Comparison of ENCODE assay signal across 21 mouse cellular contexts in the genomic region with DNA sequence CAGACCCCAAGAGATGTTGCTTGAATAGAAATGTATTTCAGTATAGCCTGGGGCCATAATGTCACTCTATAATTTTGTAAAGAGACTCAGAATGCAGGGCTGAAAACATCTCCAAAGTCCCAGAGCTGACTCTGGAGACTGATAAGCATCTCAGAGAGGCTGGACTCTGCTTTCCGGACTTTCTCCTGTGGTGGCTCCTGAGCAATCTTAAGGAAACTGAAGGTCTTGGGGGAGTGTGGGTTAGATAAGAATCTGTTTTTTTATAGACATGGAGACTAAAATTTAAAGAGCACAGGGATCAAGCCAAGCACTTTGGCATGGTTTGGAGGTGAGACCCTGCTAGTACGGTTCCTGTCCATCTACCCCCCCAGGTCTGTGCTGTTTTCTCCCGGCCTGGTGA.
DNase-seq lines count a peak whose midpoint lies in the region; ATAC-seq and TF ChIP-seq lines count a peak whose summit lies in the region.
"Had no signal": no experiment of that assay in that cellular context is flagged by ENCODE, and none has a peak within 500 bp of the region (broad histone marks: within the 10 kb centered on the region; RNA-seq: fewer than 3 reads in every experiment).

No protein-coding gene starts in this region.

- peak overlapping the region; percentile 70; the same call in 1 of the 2 replicates for H3K27ac ChIP-seq in lung, embryonic 14.5 days (ENCODE audit: low read depth)
- peak overlapping the region; percentile 75 for H3K27ac ChIP-seq in lung, embryonic 16.5 days (ENCODE audit: low read length)
- no peak overlapping the region for H3K27ac ChIP-seq in midbrain, embryonic 11.5 days (ENCODE audit: low read depth, low read length)
- H3K27ac ChIP-seq in midbrain, embryonic 16.5 days (ENCODE audit: low read length), result no peak overlapping the region
- H3K27ac ChIP-seq: embryonic facial prominence, embryonic 10.5 days; embryonic facial prominence, embryonic 12.5 days; forebrain, embryonic 13.5 days; forebrain, embryonic 15.5 days had no signal

- ATAC-seq in lung, embryonic 14.5 days (ENCODE audit: insufficient read depth), result no peak
- ATAC-seq in lung, embryonic 16.5 days (ENCODE audit: low read depth), result peak; percentile 66; the same call in 1 of the 2 replicates
- ATAC-seq in midbrain, embryonic 11.5 days (ENCODE audit: low FRiP score), result no peak
- ATAC-seq in midbrain, embryonic 16.5 days, result no peak
- peak; percentile 32 to 59; a peak in 3 of 4 replicates for ATAC-seq in hematopoietic stem cell, adult 5-6 weeks (replicated peaks in 1 of 2; ENCODE audit: insufficient read depth in 1 of 2, low FRiP score in 2 of 2, low TSS enrichment in 1 of 2, low read depth in 1 of 2, poor library complexity in 2 of 2, severe bottlenecking in 2 of 2)
- no peak for ATAC-seq in granulocyte monocyte progenitor cell, adult 5-6 weeks (replicated peaks; ENCODE audit: poor library complexity, severe bottlenecking)
- ATAC-seq: forebrain, embryonic 13.5 days; forebrain, embryonic 15.5 days had no signal

- H3K4me2 ChIP-seq in lung, embryonic 14.5 days, result no peak overlapping the region
- H3K4me2 ChIP-seq in lung, embryonic 16.5 days (ENCODE audit: low read depth, low read length), result no peak overlapping the region
- H3K4me2 ChIP-seq in midbrain, embryonic 11.5 days, result no peak overlapping the region
- no peak overlapping the region for H3K4me2 ChIP-seq in midbrain, embryonic 16.5 days (ENCODE audit: low read length)
- H3K4me2 ChIP-seq: embryonic facial prominence, embryonic 12.5 days; forebrain, embryonic 13.5 days; forebrain, embryonic 15.5 days had no signal

- TF ChIP-seq CTCF in lung, embryonic 14.5 days (IDR thresholded peaks at IDR 0.05; ENCODE audit: low read depth), result no peak

- H3K9ac ChIP-seq in lung, embryonic 14.5 days, result no peak overlapping the region
- H3K9ac ChIP-seq in lung, embryonic 16.5 days (ENCODE audit: low read length), result no peak overlapping the region
- H3K9ac ChIP-seq in midbrain, embryonic 11.5 days (ENCODE audit: low read length), result no peak overlapping the region
- no peak overlapping the region for H3K9ac ChIP-seq in midbrain, embryonic 16.5 days (ENCODE audit: low read depth, low read length)
- H3K9ac ChIP-seq: embryonic facial prominence, embryonic 12.5 days; forebrain, embryonic 13.5 days; forebrain, embryonic 15.5 days had no signal

- 70% methylated on average over 3 of the region's 3 CpGs for WGBS in lung, embryonic 14.5 days
- WGBS in lung, embryonic 16.5 days, result 45% methylated on average over 3 of the region's 3 CpGs
- WGBS in midbrain, embryonic 11.5 days, result 89% methylated on average over 3 of the region's 3 CpGs
- 89% methylated on average over 3 of the region's 3 CpGs for WGBS in midbrain, embryonic 16.5 days

- no peak overlapping the region for H3K4me3 ChIP-seq in lung, embryonic 14.5 days (ENCODE audit: low read depth, low read length)
- H3K4me3 ChIP-seq in lung, embryonic 16.5 days (ENCODE audit: low read length), result no peak overlapping the region
- no peak overlapping the region for H3K4me3 ChIP-seq in midbrain, embryonic 11.5 days (ENCODE audit: low read depth, low read length)
- no peak overlapping the region for H3K4me3 ChIP-seq in midbrain, embryonic 16.5 days (ENCODE audit: low read depth, low read length)
- H3K4me3 ChIP-seq: embryonic facial prominence, embryonic 10.5 days; embryonic facial prominence, embryonic 12.5 days; forebrain, embryonic 13.5 days; forebrain, embryonic 15.5 days had no signal

- no peaks in the 10 kb centered on the region for H3K36me3 ChIP-seq in lung, embryonic 14.5 days (ENCODE audit: insufficient read depth)
- H3K36me3 ChIP-seq in lung, embryonic 16.5 days (ENCODE audit: control insufficient read depth, insufficient read depth, low read length), result no peaks in the 10 kb centered on the region
- no peaks in the 10 kb centered on the region for H3K36me3 ChIP-seq in midbrain, embryonic 11.5 days (ENCODE audit: control insufficient read depth, insufficient read depth, low read length)
- no peaks in the 10 kb centered on the region for H3K36me3 ChIP-seq in midbrain, embryonic 16.5 days (ENCODE audit: control insufficient read depth, insufficient read depth, low read length)
- H3K36me3 ChIP-seq: embryonic facial prominence, embryonic 10.5 days; embryonic facial prominence, embryonic 12.5 days; forebrain, embryonic 15.5 days had no signal

- H3K4me1 ChIP-seq in lung, embryonic 14.5 days (ENCODE audit: insufficient read depth), result no peaks in the 10 kb centered on the region
- no peaks in the 10 kb centered on the region for H3K4me1 ChIP-seq in lung, embryonic 16.5 days (replicated peaks; ENCODE audit: control insufficient read depth, insufficient read depth, low read length)
- peaks cover 4% of the 10 kb centered on the region for H3K4me1 ChIP-seq in midbrain, embryonic 11.5 days (ENCODE audit: control insufficient read depth, insufficient read depth, low read length)
- no peaks in the 10 kb centered on the region for H3K4me1 ChIP-seq in midbrain, embryonic 16.5 days (ENCODE audit: control insufficient read depth, insufficient read depth, low read length)
- H3K4me1 ChIP-seq: embryonic facial prominence, embryonic 12.5 days had no signal

- no peaks in the 10 kb centered on the region for H3K9me3 ChIP-seq in lung, embryonic 14.5 days (ENCODE audit: low read depth, low read length)
- no peaks in the 10 kb centered on the region for H3K9me3 ChIP-seq in lung, embryonic 16.5 days (ENCODE audit: control insufficient read depth, low read length)
- H3K9me3 ChIP-seq in midbrain, embryonic 11.5 days (ENCODE audit: control insufficient read depth, low read length), result no peaks in the 10 kb centered on the region
- no peaks in the 10 kb centered on the region for H3K9me3 ChIP-seq in midbrain, embryonic 16.5 days (replicated peaks; ENCODE audit: control insufficient read depth, low read length, poor library complexity, severe bottlenecking)
- H3K9me3 ChIP-seq: embryonic facial prominence, embryonic 10.5 days; embryonic facial prominence, embryonic 12.5 days; forebrain, embryonic 13.5 days; forebrain, embryonic 15.5 days had no signal

- no peaks in the 10 kb centered on the region for H3K27me3 ChIP-seq in lung, embryonic 14.5 days (ENCODE audit: insufficient read depth, low read length)
- no peaks in the 10 kb centered on the region for H3K27me3 ChIP-seq in lung, embryonic 16.5 days (ENCODE audit: control insufficient read depth, insufficient read depth, low read depth, low read length)
- H3K27me3 ChIP-seq in midbrain, embryonic 11.5 days (ENCODE audit: control insufficient read depth, insufficient read depth, low read length), result no peaks in the 10 kb centered on the region
- no peaks in the 10 kb centered on the region for H3K27me3 ChIP-seq in midbrain, embryonic 16.5 days (ENCODE audit: control insufficient read depth, insufficient read depth, low read depth, low read length)
- H3K27me3 ChIP-seq: embryonic facial prominence, embryonic 12.5 days had no signal

- DNase-seq in lung, embryonic 14.5 days, result no peak
- DNase-seq in lung, postnatal 4 days, result no peak
- DNase-seq in lung, postnatal 25 days (ENCODE audit: low spot score), result no peak
- peak; percentile 28 for DNase-seq in midbrain, embryonic 11.5 days (ENCODE audit: low spot score, missing footprints)
- DNase-seq: adrenal gland, adult 2 months; adrenal gland, postnatal 10 days; adrenal gland, postnatal 25 days; cerebellum, adult 11 months; cerebellum, adult 18-20 months; cerebellum, adult 8-10 months; cerebellum, adult 9-11 months; cerebellum, postnatal 14 days; cerebellum, postnatal 36 days had no signal

Comparison
In these comparisons a context has a peak if more than half of its experiments do, and no peak if none do; other contexts are left out.
1. ATAC-seq: peak in lung, embryonic 16.5 days (single experiment) and hematopoietic stem cell, adult 5-6 weeks (2 of 2); none in lung, embryonic 14.5 days (single experiment), midbrain, embryonic 11.5 days (single experiment), midbrain, embryonic 16.5 days (single experiment) and granulocyte monocyte progenitor cell, adult 5-6 weeks (single experiment).
2. H3K27ac ChIP-seq: peak in lung, embryonic 14.5 days (single experiment) and lung, embryonic 16.5 days (single experiment); none in midbrain, embryonic 11.5 days (single experiment) and midbrain, embryonic 16.5 days (single experiment).